Mouse (Mus musculus) liver, embryonic 14.5 days (tissue): ENCODE data around the gene Idh3b. TPM values are rescaled to one million over a fixed set of nuclear protein-coding genes. Genes with fewer than 3 reads are reported as not detected.
A peak's percentile ranks its signal among the peaks of the same experiment; 100 is the strongest.

Experiments
- ATAC-seq: fragments of 200-750 bp; cut with Nextera tagmentation; 2 replicates; pipeline ENCODE4 v1.8.0; 2017; ENCODE audit warnings: moderate number of reproducible peaks, mild to moderate bottlenecking, moderate library complexity; ENCODE audit not compliant: insufficient read depth
- DNase-seq, 3 experiments: peaks; one replicate each; pipeline ENCODE4 v3.0.0-alpha.2; 2012 to 2013; ENCODE audit warnings: low read depth in 3 of 3, low spot score in 3 of 3
- H3K27ac ChIP-seq: fragments of 300-500 bp; sonication (generic); 2 replicates; pipeline ENCODE4 v1.5.1; 2014; ENCODE audit warnings: moderate library complexity, mild to moderate bottlenecking, control low read depth, inconsistent platforms
- H3K27me3 ChIP-seq: fragments of 300-500 bp; sonication (generic); 2 replicates; pipeline ENCODE4 v1.6.1; 2014; ENCODE audit warnings: mild to moderate bottlenecking, low read length, moderate library complexity; ENCODE audit not compliant: control insufficient read depth, insufficient read depth
- H3K36me3 ChIP-seq: fragments of 300-500 bp; sonication (generic); replicated peaks from 2 replicates; pipeline ENCODE4 v1.6.1; 2014; ENCODE audit warnings: low read depth; ENCODE audit not compliant: control insufficient read depth, insufficient read depth
- H3K4me1 ChIP-seq, 2 experiments: fragments of 200-500 bp in 1 of 2; fragments of 300-500 bp in 1 of 2; sonication (generic) in 1 of 2; replicated peaks; 2 replicates each; pipeline ENCODE4 v1.6.1; 2012 to 2014; ENCODE audit warnings: antibody characterized with exemption in 1 of 2, inconsistent platforms in 1 of 2, low read length in 1 of 2; ENCODE audit not compliant: control insufficient read depth in 2 of 2, insufficient read depth in 2 of 2
- H3K4me2 ChIP-seq: fragments of 300-500 bp; sonication (generic); 2 replicates; pipeline ENCODE4 v1.6.1; 2014; ENCODE audit warnings: low read depth, mild to moderate bottlenecking, control low read depth, moderate library complexity
- H3K4me3 ChIP-seq, 2 experiments: fragments of 200-500 bp in 1 of 2; fragments of 300-500 bp in 1 of 2; sonication (generic) in 1 of 2; 2 replicates each; pipeline ENCODE4 v1.5.1; 2012 to 2014; ENCODE audit warnings: low read depth in 2 of 2, low read length in 2 of 2, mild to moderate bottlenecking in 2 of 2, control low read depth in 1 of 2, inconsistent platforms in 1 of 2, moderate library complexity in 1 of 2; ENCODE audit not compliant: insufficient read depth in 1 of 2
- H3K9ac ChIP-seq: fragments of 300-500 bp; sonication (generic); replicated peaks from 2 replicates; pipeline ENCODE4 v1.6.1; 2014; ENCODE audit warnings: mild to moderate bottlenecking, control low read depth, moderate library complexity
- H3K9me3 ChIP-seq: fragments of 300-500 bp; sonication (generic); 2 replicates; pipeline ENCODE4 v1.6.1; 2016; ENCODE audit warnings: low read length, mixed read lengths; ENCODE audit not compliant: control insufficient read depth
- CTCF ChIP-seq: IDR thresholded peaks from 2 replicates; pipeline ENCODE4 v1.5.1; 2016; ENCODE audit warnings: antibody characterized with exemption, low read depth, control low read depth
- EP300 ChIP-seq: IDR thresholded peaks from 2 replicates; pipeline ENCODE4 v1.6.1; 2016; ENCODE audit warnings: antibody characterized with exemption, low read depth
- WGBS: fragments of 180-500 bp; shearing (Covaris S2); extraction: QIAGEN DNeasy Blood & Tissue Kit; methylation state at CpG from one replicate; pipeline ENCODE4 v1.1.7; 2014; ENCODE audit not compliant: insufficient replicate concordance; 5-methylcytosine and 5-hydroxymethylcytosine counted together
- polyA plus RNA-seq, 2 experiments: library from polyadenylated mRNA; depleted of rRNA in 1 of 2; stranded (reverse) in 1 of 2; unstranded in 1 of 2; fragments of >200 nt; fragmentation: Nextera tagmentation in 1 of 2; extraction: Ambion mirVana in 1 of 2; gene quantifications; 2 replicates each; pipeline versions ENCODE4 v1.2.1 to v1.2.3; 2012 to 2014

The Idh3b gene
- polyA plus RNA-seq, 2 experiments = 95.1 to 104 TPM

GRCm38 (mm10) chr2:130256762-130257161 is 27.6 kb downstream of the Idh3b start:
- Histone ChIP-seq H3K4me3 (no peak overlapping the region), H3K4me1 (peaks cover 13 to 16% of the 10 kb centered on the region in 2 experiments), H3K9ac (no peak overlapping the region), H3K27me3 (no peaks in the 10 kb centered on the region), H3K27ac (no peak overlapping the region), H3K9me3 (no peaks in the 10 kb centered on the region), H3K4me2 (no peak overlapping the region), H3K36me3 (no peaks in the 10 kb centered on the region)
- no peak for ATAC-seq
- 37% methylated on average over 4 of the region's 4 CpGs for WGBS
- no peak for DNase-seq
- TF ChIP-seq EP300 (no peak), CTCF (no peak)

- ATAC-seq (peak; percentile 90), DNase-seq (peak; percentile 17 to 36 (median 25))
- H3K27ac ChIP-seq = no peak overlapping the region
- H3K4me3 ChIP-seq = no peak overlapping the region
- no peaks in the 10 kb centered on the region for H3K27me3 ChIP-seq
- H3K4me2 ChIP-seq = peak overlapping the region; percentile 3; the same call in 1 of the 2 replicates
- TF ChIP-seq CTCF (no peak), EP300 (peak; percentile 46)
- no peaks in the 10 kb centered on the region for H3K36me3 ChIP-seq
- WGBS = 34% methylated on average over 7 of the region's 7 CpGs
- H3K9me3 ChIP-seq = no peaks in the 10 kb centered on the region
- no peak overlapping the region for H3K9ac ChIP-seq
- peaks cover 2 to 11% of the 10 kb centered on the region in 2 experiments; a peak in 3 of 4 replicates for H3K4me1 ChIP-seq
Observed at GRCm38 (mm10) chr2:130248226-130248625, 36.1 kb downstream of the Idh3b start.

GRCm38 (mm10) chr2:130246912-130247311 is 37.4 kb downstream of the Idh3b start:
- no peak overlapping the region for H3K27ac ChIP-seq
- H3K4me3 ChIP-seq = no peak overlapping the region
- no peak overlapping the region for H3K9ac ChIP-seq
- peak in 1 of 3 experiments; percentile 35 for DNase-seq
- H3K36me3 ChIP-seq = no peaks in the 10 kb centered on the region
- no peaks in the 10 kb centered on the region for H3K27me3 ChIP-seq
- 41% methylated on average over 9 of the region's 9 CpGs for WGBS
- no peak for TF ChIP-seq EP300
- peak; percentile 62 for TF ChIP-seq CTCF
- H3K4me2 ChIP-seq = no peak overlapping the region
- H3K4me1 ChIP-seq = peaks cover 2 to 11% of the 10 kb centered on the region in 2 experiments; a peak in 3 of 4 replicates
- no peaks in the 10 kb centered on the region for H3K9me3 ChIP-seq
- ATAC-seq = no peak

Other genes with a start within 250 kb of the Idh3b start
- 0.02 TPM in 1 of 2 replicates, not detected in the other for gene Tgm6, start 172.1 kb downstream of the Idh3b start, polyA plus RNA-seq (2012; rRNA removed)
- gene Tgm6, start 172.1 kb downstream of the Idh3b start, polyA plus RNA-seq (2014; fragmentation: Nextera tagmentation; extraction: Ambion mirVana) = not detected in 2 replicates
- 168 and 185 TPM in 2 replicates for gene Snrpb, start 105.1 kb downstream of the Idh3b start, polyA plus RNA-seq (2012; rRNA removed)
- gene Snrpb, start 105.1 kb downstream of the Idh3b start, polyA plus RNA-seq (2014; fragmentation: Nextera tagmentation; extraction: Ambion mirVana) = 292 and 318 TPM in 2 replicates
- gene Tmc2, start 89.4 kb downstream of the Idh3b start, polyA plus RNA-seq (2012; rRNA removed) = not detected in 2 replicates
- not detected in 2 replicates for gene Tmc2, start 89.4 kb downstream of the Idh3b start, polyA plus RNA-seq (2014; fragmentation: Nextera tagmentation; extraction: Ambion mirVana)
- 109 and 201 TPM in 2 replicates for gene Nop56, start 10.1 kb downstream of the Idh3b start, polyA plus RNA-seq (2012; rRNA removed)
- 181 and 182 TPM in 2 replicates for gene Nop56, start 10.1 kb downstream of the Idh3b start, polyA plus RNA-seq (2014; fragmentation: Nextera tagmentation; extraction: Ambion mirVana)
- 0.32 and 0.37 TPM in 2 replicates for gene Ebf4, start 10.6 kb upstream of the Idh3b start, polyA plus RNA-seq (2012; rRNA removed)
- gene Ebf4, start 10.6 kb upstream of the Idh3b start, polyA plus RNA-seq (2014; fragmentation: Nextera tagmentation; extraction: Ambion mirVana) = 0.05 TPM in 1 of 2 replicates, not detected in the other
- 1.3 and 2.3 TPM in 2 replicates for gene Cpxm1, start 113.0 kb upstream of the Idh3b start, polyA plus RNA-seq (2012; rRNA removed)
- gene Cpxm1, start 113.0 kb upstream of the Idh3b start, polyA plus RNA-seq (2014; fragmentation: Nextera tagmentation; extraction: Ambion mirVana) = 1.5 and 1.9 TPM in 2 replicates
- gene Gm28372, start 120.7 kb upstream of the Idh3b start, polyA plus RNA-seq (2012; rRNA removed) = not detected in 2 replicates
- not detected in 2 replicates for gene Gm28372, start 120.7 kb upstream of the Idh3b start, polyA plus RNA-seq (2014; fragmentation: Nextera tagmentation; extraction: Ambion mirVana)
- not detected in 2 replicates for gene 1700020A23Rik, start 120.7 kb upstream of the Idh3b start, polyA plus RNA-seq (2012; rRNA removed)
- gene 1700020A23Rik, start 120.7 kb upstream of the Idh3b start, polyA plus RNA-seq (2014; fragmentation: Nextera tagmentation; extraction: Ambion mirVana) = not detected in 2 replicates
- gene Tmem239, start 121.9 kb upstream of the Idh3b start, polyA plus RNA-seq (2012; rRNA removed) = not detected in 2 replicates
- not detected in 2 replicates for gene Tmem239, start 121.9 kb upstream of the Idh3b start, polyA plus RNA-seq (2014; fragmentation: Nextera tagmentation; extraction: Ambion mirVana)
- gene Vps16, start 139.8 kb upstream of the Idh3b start, polyA plus RNA-seq (2012; rRNA removed) = 34.1 and 38.3 TPM in 2 replicates
- 26.8 and 31.3 TPM in 2 replicates for gene Vps16, start 139.8 kb upstream of the Idh3b start, polyA plus RNA-seq (2014; fragmentation: Nextera tagmentation; extraction: Ambion mirVana)
- gene Pced1a, start 140.2 kb upstream of the Idh3b start, polyA plus RNA-seq (2012; rRNA removed) = 5.6 and 6.7 TPM in 2 replicates
- gene Pced1a, start 140.2 kb upstream of the Idh3b start, polyA plus RNA-seq (2014; fragmentation: Nextera tagmentation; extraction: Ambion mirVana) = 2.1 and 3.3 TPM in 2 replicates
- gene Ptpra, start 165.7 kb upstream of the Idh3b start, polyA plus RNA-seq (2012; rRNA removed) = 14.6 and 19.3 TPM in 2 replicates
- 29.6 and 33.6 TPM in 2 replicates for gene Ptpra, start 165.7 kb upstream of the Idh3b start, polyA plus RNA-seq (2014; fragmentation: Nextera tagmentation; extraction: Ambion mirVana)